Mouse (Mus musculus) thymus, postnatal 25 days (tissue): ENCODE measurements around the gene Ctdspl.

ENCODE experiments used
- DNase-seq: peaks from one replicate; pipeline ENCODE4 v3.0.0; 2022

Ctdspl gene

DNA sequence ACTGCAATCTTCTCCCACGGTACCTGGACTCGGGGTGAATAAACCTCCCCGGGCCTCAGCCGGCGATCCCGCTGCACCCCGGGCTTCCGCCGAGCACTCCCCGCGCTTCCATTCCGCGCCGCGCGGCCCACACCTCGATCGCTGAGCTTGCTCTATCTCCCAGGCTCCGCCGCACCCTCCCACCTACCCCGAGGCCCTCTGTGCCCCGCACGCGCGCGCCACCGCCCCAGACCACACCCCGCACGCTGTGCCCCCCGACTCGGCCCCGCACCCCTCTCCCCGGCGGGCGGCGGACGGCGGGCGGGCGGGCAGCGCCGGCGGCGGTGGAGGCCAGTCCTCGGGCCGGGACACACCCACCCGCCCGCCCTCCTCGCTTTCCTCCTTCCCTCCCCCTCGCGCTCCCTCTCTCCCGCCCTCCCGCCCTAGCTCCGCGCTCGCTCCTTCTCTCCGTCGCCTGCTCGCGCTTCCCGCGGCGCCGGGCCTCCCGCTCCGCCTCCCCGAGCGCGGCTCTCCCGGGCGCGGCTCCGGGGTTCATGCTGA, at the start of gene Ctdspl:
Gene Ctdspl (plus strand): TSS at position 343 of the 540 bp plus-strand sequence.
- DNase-seq, result peak; percentile 67

DNA sequence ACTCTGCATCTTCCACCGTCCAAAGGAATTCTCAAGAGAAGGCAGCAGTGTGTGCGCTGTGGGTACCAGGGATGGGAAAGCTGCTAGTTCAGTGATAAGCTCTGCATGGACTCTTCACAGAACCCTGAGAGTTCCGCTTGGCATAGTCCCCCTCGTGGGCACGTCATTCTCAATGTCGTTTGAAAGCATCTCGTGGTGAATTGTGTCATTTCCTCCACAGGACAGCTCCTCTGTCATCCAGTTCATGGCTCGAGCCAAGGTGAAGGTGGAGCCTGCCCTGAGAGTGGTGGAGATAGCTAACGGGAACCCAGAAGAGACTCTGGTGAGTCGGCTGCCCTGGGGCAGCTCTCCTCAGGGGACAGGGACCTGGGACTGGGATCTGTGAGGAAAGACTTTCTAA, 49.4 kb upstream of the Ctdspl start:
- DNase-seq, result no peak

DNA sequence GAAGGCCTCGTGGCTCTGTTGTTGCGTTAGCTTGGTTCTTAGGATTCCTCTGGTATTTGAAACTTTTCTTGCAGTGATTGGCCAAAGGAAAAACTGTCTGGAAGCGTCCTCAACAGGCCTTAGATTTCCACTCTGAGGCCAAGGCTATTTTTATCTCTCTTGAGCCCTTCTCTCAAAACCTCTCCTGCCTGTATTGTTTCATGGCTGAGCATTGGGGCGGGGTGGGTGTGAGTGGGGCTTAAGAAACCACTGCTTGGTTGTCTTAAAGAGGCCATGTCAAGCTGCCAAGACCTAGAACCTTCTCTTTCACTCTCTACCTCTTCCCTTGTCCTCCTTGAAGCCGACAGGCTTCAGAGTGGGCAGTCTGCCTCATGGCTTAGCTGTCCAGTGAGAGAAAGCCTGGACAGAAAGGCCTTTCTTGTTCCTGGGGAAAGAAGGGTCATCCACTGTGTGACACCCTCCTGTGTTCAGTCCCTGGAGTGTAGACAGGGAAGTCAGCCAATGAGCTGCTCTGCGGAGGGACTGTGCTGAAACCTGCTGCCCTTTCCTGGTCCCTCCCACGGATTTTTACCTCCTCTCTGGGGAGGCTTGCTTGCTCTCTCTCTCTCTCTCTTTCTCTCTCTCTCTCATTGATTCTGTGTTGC, 48.8 kb upstream of the Ctdspl start:
- no peak for DNase-seq

DNA sequence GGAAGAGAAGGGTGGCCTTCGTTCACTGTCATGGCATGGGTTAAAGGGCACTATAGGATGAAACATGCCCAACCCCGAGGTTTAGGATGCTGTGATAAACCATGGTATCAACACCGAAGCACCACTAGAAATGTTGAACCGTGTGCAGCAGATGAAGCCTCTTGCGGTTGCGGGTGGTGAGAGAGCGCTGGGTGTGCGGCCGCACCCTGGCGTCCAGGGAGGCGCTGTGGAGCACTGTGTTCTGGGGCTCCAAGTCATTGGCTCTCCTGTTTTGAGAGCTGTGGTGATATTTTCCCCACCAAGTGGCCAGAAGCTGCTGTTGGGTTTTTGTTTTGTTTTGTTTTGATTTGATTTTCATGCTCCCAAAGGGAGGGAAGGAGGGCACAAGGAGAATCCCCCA, 47.7 kb upstream of the Ctdspl start:
- DNase-seq, result no peak

DNA sequence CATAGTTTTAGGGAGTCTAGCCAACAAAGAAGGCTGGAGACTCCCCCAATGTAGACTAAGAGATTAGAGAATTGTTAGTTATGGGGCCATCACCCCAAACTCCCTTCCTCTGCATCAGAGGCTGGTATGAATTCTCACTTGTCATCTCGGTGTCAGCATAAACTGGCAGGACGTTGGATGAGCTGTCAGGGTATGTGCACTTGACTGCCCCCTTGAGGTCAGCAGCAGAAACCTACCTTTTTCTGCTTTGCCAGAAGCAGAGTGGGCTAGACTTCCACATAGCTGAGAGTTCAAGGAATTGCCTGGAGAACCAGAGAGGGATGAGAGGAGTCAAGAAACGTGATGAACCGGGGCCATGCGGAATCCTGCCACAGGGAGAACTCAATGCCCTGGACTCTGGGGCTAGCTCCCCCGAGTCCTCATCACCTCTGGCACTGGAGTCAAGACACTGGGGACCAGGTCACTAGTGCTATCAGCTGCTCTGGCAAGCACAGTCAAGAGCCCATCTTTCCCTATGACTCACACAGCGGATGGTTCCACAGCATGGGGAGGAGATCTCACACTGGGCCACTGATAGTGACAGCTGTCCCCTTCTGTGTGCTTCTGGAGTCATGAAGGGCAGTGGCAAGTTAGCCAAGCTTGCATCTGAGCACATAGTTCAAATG, 44.8 kb upstream of the Ctdspl start:
- peak; percentile 60 for DNase-seq

DNA sequence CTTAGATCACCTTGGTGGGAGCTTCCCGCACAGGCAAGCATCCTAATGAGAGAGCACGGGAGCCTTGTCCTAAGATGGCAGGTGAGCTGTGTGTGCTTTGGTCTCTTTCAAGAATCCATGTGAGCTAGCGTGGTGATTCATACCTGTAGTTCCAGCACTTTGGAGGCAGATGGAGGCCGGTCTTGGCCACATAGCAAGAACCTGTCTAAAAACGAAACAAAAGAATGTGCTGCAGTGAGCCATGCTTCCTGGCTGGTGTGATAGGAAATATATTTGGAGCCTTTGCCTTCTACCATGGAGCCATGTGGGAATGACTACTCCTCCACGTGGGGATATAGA, 44.3 kb upstream of the Ctdspl start:
- DNase-seq, result no peak

DNA sequence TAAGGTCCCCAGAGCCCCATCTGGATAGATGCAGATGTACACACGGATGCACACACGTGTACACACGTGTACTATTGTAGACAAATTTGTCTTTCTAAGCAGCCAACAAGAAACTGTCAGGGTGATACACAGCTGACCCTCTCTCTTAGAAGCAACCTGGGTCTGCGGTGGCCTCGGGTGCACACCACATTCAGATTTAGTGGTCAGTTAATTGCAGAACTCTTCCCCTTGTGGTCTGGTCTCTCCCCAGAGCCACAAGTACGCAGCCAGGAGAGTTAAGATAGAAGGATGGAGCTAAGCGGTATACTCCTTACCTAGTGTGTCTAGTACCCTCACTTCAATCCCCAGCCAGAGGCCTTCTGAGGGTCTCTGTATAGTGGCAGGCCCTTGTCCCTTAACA, 43.1 kb upstream of the Ctdspl start:
- no peak for DNase-seq

DNA sequence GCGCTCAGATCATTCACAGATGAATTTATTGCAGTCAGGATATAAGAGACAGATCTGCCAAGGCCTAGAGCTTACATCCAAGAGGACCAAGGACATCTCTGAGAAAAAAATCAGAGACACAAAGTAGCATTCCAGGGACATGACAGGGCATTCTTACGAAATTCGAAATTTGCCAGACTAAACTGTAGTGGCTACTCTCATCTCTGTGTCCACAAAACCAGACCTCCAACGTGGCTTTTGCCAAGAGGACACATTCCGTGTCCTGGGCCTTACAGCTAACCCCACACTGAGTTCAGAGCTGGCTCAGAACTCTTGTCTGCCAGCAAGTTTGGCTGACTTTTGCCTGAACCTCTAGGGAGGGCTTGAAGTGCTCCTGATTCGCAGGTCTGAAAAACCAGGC, 40.5 kb upstream of the Ctdspl start:
- no peak for DNase-seq

DNA sequence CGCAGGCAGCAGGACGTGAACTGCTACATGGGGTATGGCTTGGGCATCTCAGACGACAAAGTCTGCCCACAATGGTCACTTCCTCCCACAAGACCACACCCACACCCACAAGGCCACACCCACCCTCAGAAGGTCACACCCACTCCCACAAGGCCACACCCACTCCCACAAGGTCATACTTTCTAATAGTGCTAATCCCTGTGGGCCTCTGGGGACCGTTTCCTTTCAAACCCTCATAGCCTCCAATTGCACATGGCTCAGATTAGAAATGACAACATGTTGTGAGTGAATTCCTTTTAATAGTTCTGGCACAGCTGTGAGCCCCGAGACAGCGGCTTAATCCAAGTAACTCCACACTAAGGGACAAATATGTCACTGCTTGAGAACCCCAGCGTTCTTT, 39.1 kb upstream of the Ctdspl start:
- no peak for DNase-seq

DNA sequence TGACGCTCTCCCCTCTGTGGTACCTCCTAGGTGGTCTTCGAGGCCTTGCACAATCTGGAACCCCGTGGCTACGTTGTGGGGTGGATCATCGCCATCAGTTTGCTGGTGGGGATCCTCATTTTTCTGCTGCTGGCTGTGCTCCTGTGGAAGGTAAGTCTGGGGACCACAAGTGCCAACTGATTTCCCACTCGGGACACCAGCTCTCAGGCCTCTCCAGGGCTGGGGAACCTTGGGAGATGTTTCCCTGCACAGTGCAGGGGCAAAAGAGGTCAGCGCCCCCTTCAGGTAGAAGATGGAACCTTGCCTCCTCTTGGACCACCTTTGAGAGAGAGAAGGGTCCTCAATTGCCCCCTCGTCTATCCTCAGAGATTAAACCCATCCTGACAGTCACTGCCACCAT, 38.5 kb upstream of the Ctdspl start:
- no peak for DNase-seq

DNA sequence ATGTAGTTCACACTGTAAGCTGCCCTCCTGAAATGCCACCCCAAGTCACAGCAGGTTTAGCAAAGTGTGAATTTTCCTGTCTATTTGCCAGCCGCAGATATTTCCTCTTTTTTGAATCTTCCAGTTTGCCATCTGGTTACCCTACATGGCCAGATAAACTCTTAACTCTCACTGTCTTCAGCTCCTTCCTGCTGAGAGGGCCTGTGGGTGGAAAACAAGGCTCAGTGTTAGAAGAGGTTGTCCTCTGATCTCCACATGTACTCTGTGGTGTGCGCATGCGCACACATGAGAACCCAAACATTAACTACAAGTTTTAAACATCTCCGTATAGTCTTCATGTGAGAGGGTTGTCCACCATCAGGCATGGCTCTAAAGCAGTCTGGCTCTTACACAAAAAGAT, 36.1 kb upstream of the Ctdspl start:
- peak; percentile 42 for DNase-seq

DNA sequence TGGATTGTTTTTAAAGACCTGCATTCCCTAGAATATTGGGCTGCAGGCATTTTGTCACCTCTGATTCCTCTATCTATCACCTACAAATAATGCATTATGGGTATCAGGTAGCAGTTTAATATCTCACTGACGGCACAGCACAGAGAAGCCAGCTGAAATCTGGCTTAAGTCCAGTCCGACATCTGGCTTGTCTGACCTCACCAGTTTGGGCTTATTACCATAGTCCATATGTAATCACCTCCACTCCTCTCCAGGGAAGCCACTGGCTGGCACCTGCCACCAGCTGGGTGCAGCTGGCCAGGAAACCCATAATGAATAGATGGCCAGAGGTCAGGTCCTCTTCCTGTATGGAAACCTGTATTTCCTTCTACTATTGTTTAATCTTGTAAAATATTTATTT, 35.6 kb upstream of the Ctdspl start:
- no peak for DNase-seq

DNA sequence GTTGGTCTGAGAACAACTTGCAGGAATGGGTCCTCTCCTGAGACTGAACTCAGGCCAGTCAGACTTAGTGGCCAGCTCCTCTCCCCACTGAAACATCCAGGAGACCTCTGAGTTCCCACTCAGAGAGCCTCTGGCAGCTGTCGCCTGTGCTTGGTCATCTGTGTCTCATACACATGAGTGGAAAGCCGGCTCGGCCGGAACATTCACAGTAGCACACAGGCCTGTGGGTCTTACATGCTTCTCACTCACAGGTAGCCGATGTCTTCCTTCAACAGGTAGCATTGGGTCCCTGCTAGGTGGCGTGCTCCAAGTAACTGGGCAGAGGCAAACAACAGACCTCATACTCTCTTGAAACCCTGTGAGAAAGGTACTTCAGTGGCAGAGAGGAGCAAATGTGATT, 35.2 kb upstream of the Ctdspl start:
- DNase-seq, result no peak

DNA sequence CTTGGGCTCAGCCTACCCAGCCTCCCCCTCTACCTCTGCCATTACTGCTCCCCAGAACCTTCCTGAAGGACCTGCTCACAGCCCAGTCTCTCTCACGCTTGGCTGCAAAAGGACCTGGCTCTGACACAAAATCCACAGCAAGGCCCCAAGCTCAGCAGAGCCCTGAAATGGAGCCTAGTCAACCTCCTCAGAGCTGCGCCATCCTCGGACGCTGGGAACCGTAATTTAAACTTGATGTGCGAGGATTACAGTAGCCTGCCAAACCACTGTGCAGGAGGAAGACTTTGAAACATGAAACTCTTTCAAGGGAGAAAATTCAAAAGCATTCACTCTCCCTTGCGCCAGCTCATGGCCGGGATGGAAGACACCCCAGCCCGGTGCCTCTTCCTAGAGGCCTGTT, 34.7 kb upstream of the Ctdspl start:
- no peak for DNase-seq

DNA sequence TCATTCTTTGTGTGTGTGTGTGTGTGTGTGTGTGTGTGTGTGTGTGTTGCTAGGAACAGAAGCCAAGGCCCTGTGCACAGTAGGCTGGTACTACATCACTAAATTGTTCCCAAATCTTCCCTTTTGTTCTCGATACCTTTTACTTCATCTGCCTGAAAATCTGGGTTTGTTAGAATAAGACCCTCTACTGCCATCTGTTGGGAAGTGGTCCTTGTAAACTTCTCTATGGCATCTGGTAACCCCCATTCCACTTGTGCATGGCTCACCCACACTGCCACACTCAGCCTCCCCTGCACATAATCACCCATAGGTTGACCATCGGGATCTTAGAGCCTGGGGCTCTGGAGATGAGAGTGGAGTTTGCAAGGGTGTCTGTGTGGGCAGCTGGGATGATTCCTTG, 31.2 kb upstream of the Ctdspl start:
- no peak for DNase-seq

DNA sequence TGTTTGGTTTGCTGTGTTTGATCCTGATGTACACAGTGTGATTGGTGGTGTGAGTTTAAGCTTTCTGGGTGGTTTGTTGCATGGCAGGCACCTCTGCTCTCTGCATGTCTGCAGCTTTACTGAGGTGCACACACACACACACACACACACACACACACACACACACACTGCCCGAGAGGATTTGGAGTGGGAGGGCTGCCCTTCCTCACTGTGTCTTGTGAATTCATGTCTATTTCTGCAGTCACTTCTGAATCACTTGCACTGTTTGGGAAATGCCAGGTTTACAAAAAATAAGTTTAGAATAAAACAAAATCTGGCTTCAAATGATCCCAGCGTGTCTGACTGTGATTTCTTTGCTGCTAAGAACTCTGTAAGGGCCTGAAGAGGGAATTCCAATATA, 25.6 kb upstream of the Ctdspl start:
- no peak for DNase-seq

DNA sequence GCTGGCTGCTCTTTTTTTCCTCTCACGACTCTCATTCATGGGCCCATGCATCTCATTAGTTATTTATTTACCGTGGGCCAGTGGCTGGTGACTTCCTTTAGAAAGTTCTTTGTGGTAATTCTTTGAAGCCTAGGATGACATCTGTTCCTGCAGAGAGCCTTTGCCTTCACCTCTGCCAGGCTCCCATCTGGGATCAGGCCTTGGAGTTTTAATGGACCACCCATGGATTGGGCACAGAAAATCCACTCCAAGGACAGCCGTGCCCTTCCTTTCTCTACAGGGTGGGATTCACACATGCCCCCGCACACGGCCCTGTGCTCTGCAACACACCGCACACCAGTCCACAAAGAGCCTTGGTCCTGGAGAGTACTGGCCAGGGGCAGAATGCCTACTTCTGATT, 24.3 kb upstream of the Ctdspl start:
- no peak for DNase-seq

DNA sequence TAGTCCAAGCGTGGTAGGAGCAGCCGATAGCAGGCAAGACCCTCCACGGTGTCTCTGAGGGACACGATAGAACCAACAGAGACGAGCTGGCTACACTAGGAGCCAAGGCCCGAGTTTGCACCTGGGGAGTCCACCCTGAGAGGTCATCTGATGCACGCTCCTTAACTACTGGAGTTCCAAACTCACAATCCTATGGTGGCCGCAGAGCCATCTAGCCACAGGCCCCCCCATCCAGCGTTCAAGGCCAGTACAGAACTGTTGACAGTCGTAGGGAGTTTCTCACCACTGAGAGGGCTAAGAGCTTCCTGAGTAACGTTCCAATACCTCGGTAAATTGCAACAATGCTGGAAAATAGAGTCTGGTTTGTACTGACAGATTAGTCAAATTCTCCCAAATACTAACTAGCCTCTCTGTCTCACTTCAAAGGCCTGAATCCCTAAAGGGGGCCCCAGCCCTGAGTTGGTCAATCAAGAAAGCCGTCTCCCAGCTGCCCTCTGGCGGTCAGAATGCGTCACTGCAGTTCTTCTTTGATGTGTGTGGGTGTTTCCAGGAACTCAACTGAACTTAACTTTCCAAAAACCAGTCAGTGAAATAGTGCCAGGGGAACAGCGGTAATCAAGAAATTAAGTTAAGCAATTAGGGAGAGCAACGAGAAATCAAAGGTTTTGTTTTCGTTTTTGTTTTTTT, 18.2 kb upstream of the Ctdspl start:
- peak; percentile 79 for DNase-seq

DNA sequence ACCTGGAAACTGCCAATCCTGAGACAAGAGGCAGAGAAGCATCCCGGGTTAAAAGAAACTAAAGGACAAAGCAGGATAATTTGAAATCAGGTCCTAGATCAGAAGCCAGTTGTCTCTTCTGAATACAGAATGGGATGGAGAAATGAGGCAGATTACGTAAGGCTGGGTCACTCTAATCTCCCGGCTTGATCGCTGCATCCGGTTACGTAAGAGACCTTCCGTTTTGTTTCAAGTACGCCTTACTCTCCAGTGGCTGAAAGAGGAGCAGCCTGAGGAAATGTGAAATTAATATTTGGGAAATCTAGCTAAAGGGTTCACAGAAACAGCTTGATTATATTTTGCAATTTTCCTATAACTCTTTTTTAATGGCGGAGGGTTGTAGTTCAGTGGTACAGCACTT, 13.2 kb upstream of the Ctdspl start:
- DNase-seq, result no peak

DNA sequence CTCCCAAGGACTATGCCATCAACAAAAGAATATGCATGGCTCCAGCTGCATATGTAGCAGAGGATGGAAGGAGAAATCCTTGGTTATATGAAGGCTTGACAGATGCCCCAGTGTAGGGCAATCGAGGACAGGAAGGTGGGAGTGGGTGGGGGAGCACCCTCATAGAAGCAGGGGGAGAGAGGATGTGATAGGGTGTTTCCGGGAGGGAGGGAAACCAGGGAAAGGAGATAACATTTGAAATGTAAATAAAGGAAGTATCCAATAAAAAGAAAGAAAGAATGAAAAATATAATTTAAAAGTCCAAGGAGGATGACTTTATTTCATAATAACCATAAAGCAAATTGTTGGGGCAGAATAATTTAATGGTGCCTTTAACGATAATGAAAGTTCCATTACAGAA, 12.6 kb upstream of the Ctdspl start:
- DNase-seq, result no peak

DNA sequence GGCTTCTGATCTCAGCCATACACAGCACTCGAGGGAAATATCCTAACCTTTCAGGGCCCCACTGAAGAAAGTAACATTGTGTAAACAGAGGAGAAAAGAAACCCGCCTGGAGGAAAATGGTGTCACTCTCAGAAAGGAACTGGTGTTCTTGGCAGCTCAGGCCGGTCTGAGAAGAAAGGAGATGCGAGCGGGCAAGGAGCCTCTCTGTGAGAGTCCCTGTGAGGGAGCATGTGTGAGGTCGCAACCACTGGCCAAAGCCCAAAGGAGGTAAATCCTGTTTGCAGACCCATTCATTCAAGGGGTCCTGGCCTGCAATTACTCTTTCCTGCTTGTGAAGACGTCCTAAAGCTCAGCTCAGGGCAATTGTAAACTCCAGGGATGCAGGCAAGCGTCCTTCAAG, 11.7 kb upstream of the Ctdspl start:
- DNase-seq, result no peak

DNA sequence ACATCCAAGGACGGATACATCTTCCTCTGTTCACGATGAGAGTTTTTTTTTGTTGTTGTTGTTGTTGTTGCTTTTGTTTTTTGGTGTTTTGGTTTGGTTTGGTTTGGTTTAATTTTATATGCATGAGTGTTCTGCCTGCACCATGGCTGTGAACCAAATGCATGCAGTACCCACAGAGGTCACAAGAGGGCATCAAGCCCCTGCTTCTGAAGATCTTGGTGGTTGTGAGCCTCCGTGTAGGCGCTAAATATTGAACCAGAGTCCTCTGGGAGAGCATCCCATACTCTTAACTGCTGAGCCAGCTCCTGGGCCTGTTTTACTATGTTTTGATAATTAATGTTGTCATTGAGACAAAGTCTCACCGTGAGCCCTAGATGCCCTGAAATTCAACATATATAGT, 11.0 kb upstream of the Ctdspl start:
- DNase-seq, result peak; percentile 42

DNA sequence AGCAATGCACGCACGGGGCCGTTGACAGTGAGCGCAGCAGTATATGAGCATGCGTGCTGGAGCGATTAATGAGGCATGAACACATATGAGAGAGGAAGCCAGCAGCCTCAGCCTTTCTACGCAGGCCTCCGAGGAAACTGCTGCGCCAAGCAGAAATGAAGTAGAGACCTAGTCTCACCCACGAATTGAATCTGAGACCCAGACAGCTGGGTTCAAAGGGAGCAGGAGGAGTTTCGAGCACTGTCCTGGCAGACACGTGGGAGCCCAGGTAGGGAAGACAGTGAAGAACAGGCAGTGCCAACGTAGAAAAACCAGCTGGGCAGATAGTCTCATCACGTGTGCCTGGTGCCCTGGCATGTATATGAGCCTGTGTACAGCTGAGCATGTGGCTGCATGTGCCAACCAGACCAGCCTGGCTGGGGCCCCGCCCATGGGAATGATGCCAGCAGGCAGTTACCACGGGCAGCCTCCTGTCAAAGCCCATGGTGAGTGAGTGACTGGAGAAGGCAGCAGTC, 6.5 kb upstream of the Ctdspl start:
- DNase-seq, result no peak
